Mouse (Mus musculus): ENCODE results near the gene Gm12216. TPM values are rescaled to one million over a fixed set of nuclear protein-coding genes. Genes with fewer than 3 reads are reported as not detected.

Gene Gm12216
- polyA plus RNA-seq, 1 experiment from 2014 or later: 0.16 TPM

DNA sequence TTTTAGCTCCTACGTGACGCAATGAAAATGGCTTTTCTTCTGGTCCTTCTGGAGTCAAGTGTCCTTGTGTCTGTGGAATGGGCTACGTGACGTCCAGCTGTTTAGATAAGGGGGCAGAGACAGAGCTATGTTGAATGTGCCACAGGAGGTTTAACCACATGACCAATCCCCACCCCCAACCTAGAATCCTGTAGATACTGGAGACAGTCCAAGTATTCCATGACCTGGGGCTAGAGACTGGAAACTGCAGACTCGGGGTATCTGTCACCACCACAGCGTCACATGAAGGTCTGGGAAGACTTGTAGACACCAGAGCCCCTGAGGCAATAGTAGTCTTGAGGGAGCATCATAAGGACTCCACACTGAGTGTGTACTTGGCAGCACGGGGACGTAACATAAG, 63.2 kb downstream of the Gm12216 start:
- Histone ChIP-seq H3K36me3 (replicated peaks) (no peaks in the 10 kb centered on the region), H3K4me3 (no peak overlapping the region), H3K4me1 (peaks cover 21% of the 10 kb centered on the region), H3K27ac (no peak overlapping the region), H3K27me3 (ENCODE audit: poor library complexity, severe bottlenecking) (no peaks in the 10 kb centered on the region), H3K9me3 (no peaks in the 10 kb centered on the region)
- WGBS: 88% methylated on average over 8 of the region's 8 CpGs
- no peak for DNase-seq (ENCODE audit: extremely low spot score, low spot score)

- Histone ChIP-seq H3K4me1 (peaks cover 21% of the 10 kb centered on the region), H3K36me3 (replicated peaks) (no peaks in the 10 kb centered on the region), H3K4me3 (no peak overlapping the region), H3K27me3 (ENCODE audit: poor library complexity, severe bottlenecking) (no peaks in the 10 kb centered on the region), H3K27ac (peak overlapping the region; percentile 27), H3K9me3 (peaks cover 4% of the 10 kb centered on the region; the same call in 1 of the 2 replicates)
- 81% methylated on average over 25 of the region's 25 CpGs for WGBS
- DNase-seq (ENCODE audit: extremely low spot score, low spot score): no peak
Measured at GRCm38 (mm10) chr11:53794671-53795557, 64.1 kb downstream of the Gm12216 start.

GRCm38 (mm10) chr11:53794015-53794414, 65.0 kb downstream of the Gm12216 start:
- 88% methylated on average over 3 of the region's 3 CpGs for WGBS
- Histone ChIP-seq H3K4me1 (peaks cover 29% of the 10 kb centered on the region), H3K27ac (no peak overlapping the region), H3K27me3 (ENCODE audit: poor library complexity, severe bottlenecking) (no peaks in the 10 kb centered on the region), H3K4me3 (no peak overlapping the region), H3K9me3 (peaks cover 4% of the 10 kb centered on the region; the same call in 1 of the 2 replicates), H3K36me3 (replicated peaks) (no peaks in the 10 kb centered on the region)
- no peak for DNase-seq (ENCODE audit: extremely low spot score, low spot score)

DNA sequence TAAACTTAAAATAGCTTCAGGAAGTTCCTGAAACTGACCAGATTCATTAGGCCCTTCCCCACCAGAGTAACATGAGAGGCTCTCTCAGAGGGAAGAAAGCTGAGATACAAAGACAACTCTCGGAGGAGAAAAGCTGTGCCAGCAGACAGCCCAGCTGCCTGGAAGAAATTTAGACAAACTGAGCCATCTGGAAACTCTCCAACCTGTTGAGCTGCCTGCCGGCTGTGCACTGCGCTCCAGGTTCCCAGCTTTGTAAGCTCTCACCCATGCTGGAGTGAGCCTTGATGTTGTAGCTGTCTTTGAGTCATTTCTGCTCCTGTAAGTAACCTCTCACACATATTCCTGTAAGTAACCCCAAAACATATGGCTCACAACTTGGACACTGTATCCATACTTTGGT, 66.1 kb downstream of the Gm12216 start:
- no peaks in the 10 kb centered on the region for H3K36me3 ChIP-seq (replicated peaks)
- WGBS: 87% methylated on average over 3 of the region's 3 CpGs
- no peaks in the 10 kb centered on the region for H3K27me3 ChIP-seq (ENCODE audit: poor library complexity, severe bottlenecking)
- no peak for DNase-seq (ENCODE audit: extremely low spot score, low spot score)
- H3K4me3 ChIP-seq: no peak overlapping the region
- no peak overlapping the region for H3K27ac ChIP-seq
- H3K4me1 ChIP-seq: peaks cover 35% of the 10 kb centered on the region
- H3K9me3 ChIP-seq: peaks cover 4% of the 10 kb centered on the region; the same call in 1 of the 2 replicates

DNA sequence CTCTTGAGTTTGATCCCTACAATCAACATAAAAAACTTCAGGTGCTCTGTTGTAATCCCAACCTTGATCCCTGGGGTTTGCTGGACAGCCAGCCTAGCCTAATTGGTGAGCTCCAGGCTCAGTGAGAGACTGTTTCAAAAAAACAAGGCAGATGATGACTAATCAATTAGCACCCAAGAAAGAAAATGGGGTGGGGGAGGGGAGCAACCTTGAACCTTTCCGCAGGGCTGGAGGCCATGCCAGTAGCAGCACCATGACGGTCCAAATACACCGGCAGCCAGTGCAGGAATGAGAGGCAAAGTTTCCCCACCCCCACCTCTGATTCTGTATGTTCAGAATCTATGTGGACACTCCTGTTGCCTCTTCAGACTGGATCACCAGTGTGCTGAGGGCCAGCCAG, 69.8 kb downstream of the Gm12216 start:
- no peak overlapping the region for H3K27ac ChIP-seq
- peaks cover 17% of the 10 kb centered on the region for H3K4me1 ChIP-seq
- WGBS: 75% methylated on average over 3 of the region's 3 CpGs
- H3K9me3 ChIP-seq: peaks cover 4% of the 10 kb centered on the region; the same call in 1 of the 2 replicates
- no peaks in the 10 kb centered on the region for H3K36me3 ChIP-seq (replicated peaks)
- no peaks in the 10 kb centered on the region for H3K27me3 ChIP-seq (ENCODE audit: poor library complexity, severe bottlenecking)
- no peak for DNase-seq (ENCODE audit: extremely low spot score, low spot score)
- no peak overlapping the region for H3K4me3 ChIP-seq

DNA sequence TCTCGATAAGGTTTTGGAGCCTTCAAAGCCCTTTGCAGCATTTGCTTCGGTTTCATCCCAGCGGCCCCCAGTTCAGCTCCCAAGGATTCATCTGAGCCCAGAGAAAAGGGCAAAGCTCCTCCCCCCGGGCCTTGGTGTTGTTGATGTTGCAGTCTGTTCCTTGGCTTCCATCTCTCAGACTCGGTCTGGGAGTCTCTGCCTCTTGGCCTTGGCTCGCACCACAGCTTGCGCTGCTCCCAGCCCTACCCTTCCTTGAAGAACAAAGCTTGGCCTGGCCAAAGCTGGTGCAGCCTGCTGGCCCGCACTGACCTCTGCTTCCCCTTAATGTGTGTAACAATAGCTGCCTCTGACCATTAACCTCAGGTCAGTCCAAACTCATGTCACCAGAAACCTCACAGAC, 70.9 kb downstream of the Gm12216 start:
- H3K4me1 ChIP-seq: peaks cover 23% of the 10 kb centered on the region
- no peak for DNase-seq (ENCODE audit: extremely low spot score, low spot score)
- H3K4me3 ChIP-seq: no peak overlapping the region
- no peaks in the 10 kb centered on the region for H3K27me3 ChIP-seq (ENCODE audit: poor library complexity, severe bottlenecking)
- no peaks in the 10 kb centered on the region for H3K36me3 ChIP-seq (replicated peaks)
- 68% methylated on average over 8 of the region's 8 CpGs for WGBS
- H3K27ac ChIP-seq: no peak overlapping the region
- H3K9me3 ChIP-seq: peaks cover 4% of the 10 kb centered on the region; the same call in 1 of the 2 replicates

DNA sequence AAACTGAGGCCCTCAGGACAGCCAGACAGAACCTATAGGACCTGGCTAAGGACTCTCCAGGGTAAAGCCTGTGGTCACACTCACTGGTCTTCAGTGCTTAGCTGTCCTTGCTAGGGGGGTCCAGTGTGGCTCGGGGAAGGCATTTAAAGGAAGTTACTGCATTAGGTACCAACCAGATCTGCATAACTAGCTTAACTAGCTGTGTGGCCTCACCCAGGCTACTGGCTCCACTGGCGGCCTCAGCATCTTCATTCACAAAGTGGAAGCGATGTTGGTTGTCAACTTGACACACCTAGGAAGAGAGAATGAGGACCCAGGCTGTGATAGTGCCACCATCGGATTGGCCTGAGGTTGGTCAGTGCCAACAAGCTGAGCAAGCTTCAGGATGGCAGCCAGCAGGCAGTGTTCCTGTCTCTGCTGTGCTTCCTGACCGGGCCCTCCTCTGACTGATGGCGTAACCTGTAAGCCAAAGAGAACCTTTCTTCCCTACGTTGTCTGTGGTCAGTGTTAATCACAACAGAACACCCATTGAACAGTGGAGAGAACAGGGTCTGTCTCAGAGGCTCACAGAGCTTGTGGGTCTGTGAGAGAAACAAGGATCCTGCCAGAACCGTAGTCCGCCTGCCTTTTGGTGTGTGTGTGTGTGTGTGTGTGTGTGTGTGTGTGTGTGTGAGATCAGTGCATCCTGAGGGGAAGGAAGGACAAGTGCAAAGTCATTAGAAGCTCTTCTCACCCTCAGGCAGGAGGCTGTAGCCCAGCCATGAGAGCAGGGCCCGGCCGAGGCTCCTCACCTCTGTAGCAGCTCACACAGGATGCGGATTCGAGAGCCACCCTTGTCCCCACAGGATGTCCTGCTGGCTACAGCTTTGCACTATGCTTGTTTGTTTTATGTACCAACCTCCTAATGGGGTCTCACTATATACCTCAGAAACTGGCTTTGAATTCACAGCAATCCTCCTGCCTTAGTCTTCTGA, 72.7 kb downstream of the Gm12216 start:
- DNase-seq (ENCODE audit: extremely low spot score, low spot score): no peak
- 87% methylated on average over 13 of the region's 13 CpGs for WGBS
- peaks cover 4% of the 10 kb centered on the region; the same call in 1 of the 2 replicates for H3K9me3 ChIP-seq
- H3K27ac ChIP-seq: no peak overlapping the region
- H3K36me3 ChIP-seq (replicated peaks): no peaks in the 10 kb centered on the region
- no peak overlapping the region for H3K4me3 ChIP-seq
- H3K4me1 ChIP-seq: peaks cover 23% of the 10 kb centered on the region
- H3K27me3 ChIP-seq (ENCODE audit: poor library complexity, severe bottlenecking): no peaks in the 10 kb centered on the region

DNA sequence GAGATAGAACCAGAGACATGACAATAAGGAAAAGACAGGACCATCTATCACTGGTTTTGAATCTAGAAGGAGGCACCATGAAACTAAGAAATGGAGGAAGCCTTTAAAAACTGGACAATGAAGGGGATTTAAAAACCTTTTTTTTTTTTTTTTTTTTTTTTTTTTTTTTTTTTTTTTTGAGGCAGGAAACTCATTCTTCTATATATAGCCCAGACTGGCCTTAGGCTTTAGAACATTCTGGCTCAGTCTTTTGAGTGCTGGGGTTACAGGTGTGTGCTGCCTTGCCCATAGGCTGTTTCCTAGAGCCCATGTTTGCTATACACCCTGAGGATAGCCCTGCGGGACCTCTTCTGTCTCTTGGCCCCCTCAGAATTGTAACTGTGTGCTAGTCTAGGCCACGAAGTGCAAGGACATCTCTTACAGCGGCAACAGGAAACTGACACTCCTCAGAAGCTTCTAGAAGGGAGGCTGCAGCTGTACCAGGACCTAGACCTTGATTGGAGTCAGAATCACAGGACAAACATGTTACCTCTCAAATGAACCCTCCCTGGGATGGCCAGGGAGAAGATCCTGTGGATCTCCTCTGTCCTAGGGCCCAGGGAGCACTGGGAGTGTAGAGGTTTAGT, 73.6 kb downstream of the Gm12216 start:
- Histone ChIP-seq H3K36me3 (replicated peaks) (no peaks in the 10 kb centered on the region), H3K4me1 (peaks cover 23% of the 10 kb centered on the region), H3K27ac (no peak overlapping the region), H3K9me3 (peaks cover 3% of the 10 kb centered on the region; the same call in 1 of the 2 replicates), H3K4me3 (no peak overlapping the region), H3K27me3 (ENCODE audit: poor library complexity, severe bottlenecking) (no peaks in the 10 kb centered on the region)
- no peak for DNase-seq (ENCODE audit: extremely low spot score, low spot score)
- WGBS: 84% methylated on average over 3 of the region's 3 CpGs

DNA sequence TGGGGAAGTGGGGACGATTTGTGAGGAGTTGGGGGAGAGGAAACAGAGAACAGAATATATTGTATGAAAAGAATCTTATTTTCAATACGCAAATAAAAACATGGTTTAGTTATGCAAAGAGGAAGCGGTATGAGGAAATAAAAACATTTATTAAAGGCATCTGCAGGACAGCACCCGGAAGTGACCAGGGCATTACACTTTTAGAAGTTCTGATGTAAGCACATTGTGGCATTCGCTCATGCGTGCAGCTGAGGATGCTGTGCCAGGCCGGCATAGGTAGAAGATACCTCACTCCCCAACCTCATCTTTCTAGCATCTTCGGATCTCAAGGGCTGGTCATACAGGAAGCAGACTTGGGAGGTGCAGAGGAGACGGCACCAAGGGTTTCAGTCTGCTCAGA, 75.8 kb downstream of the Gm12216 start:
- no peaks in the 10 kb centered on the region for H3K27me3 ChIP-seq (ENCODE audit: poor library complexity, severe bottlenecking)
- H3K9me3 ChIP-seq: no peaks in the 10 kb centered on the region
- no peak for DNase-seq (ENCODE audit: extremely low spot score, low spot score)
- no peak overlapping the region for H3K4me3 ChIP-seq
- WGBS: 89% methylated on average over 9 of the region's 9 CpGs
- no peaks in the 10 kb centered on the region for H3K36me3 ChIP-seq (replicated peaks)
- H3K27ac ChIP-seq: no peak overlapping the region
- H3K4me1 ChIP-seq: peaks cover 11% of the 10 kb centered on the region

DNA sequence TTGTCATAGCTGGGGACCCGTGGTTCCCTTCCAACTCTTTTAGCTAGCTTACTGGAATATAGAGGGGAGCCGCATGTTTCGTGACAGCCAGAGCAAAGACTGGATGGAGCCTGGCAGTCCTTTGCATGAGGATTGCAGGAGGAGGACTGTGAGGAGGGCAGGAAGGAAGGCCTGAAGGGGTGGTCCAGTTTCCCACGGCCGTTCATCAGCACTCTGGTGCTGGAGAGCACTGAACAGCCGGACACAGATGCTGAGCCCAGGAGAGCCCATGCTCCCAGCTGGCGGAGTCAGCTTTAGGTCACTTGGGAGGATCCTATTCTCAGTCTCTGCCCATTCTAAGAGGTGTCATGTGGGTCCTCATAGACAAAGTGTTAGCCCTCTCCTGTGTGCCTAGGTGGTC, 77.1 kb downstream of the Gm12216 start:
- 86% methylated on average over 7 of the region's 7 CpGs for WGBS
- Histone ChIP-seq H3K27me3 (ENCODE audit: poor library complexity, severe bottlenecking) (no peaks in the 10 kb centered on the region), H3K4me3 (no peak overlapping the region), H3K4me1 (peaks cover 6% of the 10 kb centered on the region; the same call in 1 of the 2 replicates), H3K36me3 (replicated peaks) (0 out of 2 replicates have a peak, but pooled peaks cover under 1% of the 10 kb centered on the region), H3K9me3 (no peaks in the 10 kb centered on the region), H3K27ac (no peak overlapping the region)
- DNase-seq (ENCODE audit: extremely low spot score, low spot score): no peak

DNA sequence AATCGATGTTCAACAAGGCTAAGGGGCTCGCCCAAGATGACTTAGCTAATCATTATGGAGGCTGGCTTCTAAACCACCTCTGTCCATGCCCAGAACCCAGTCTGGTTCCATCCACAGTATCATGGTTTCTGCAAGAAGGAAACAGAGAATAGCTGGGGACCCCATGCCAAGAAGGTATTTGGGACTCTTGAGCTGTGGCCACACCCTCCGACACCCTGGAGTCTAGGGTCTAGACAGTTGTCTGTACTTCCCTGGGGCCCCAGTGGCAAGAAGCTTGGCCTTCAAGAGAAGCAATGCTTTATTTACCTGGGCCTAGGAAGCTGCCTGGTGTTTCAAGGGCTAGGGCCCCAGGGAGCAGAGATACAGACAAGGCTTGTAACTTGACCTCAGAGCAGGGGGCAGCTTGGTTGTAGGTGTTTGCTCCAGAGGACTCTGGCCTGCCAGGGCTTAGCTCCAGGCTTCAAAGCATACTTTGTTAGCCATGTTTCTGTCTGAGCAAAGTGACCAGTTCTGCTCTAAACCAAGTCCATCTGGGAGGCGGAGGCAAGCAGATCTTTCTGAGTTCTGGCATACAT, 77.8 kb downstream of the Gm12216 start:
- peaks cover 6% of the 10 kb centered on the region; the same call in 1 of the 2 replicates for H3K4me1 ChIP-seq
- H3K4me3 ChIP-seq: no peak overlapping the region
- peaks cover 4% of the 10 kb centered on the region for H3K36me3 ChIP-seq (replicated peaks)
- H3K9me3 ChIP-seq: no peaks in the 10 kb centered on the region
- WGBS: 91% methylated on average over 4 of the region's 4 CpGs
- DNase-seq (ENCODE audit: extremely low spot score, low spot score): no peak
- H3K27ac ChIP-seq: no peak overlapping the region
- no peaks in the 10 kb centered on the region for H3K27me3 ChIP-seq (ENCODE audit: poor library complexity, severe bottlenecking)

GRCm38 (mm10) chr11:53780262-53780661, 78.8 kb downstream of the Gm12216 start:
- 80% methylated on average over 3 of the region's 3 CpGs for WGBS
- no peak overlapping the region for H3K4me3 ChIP-seq

More at GRCm38 (mm10) chr11:53780262-53780661, 78.8 kb downstream of the Gm12216 start:
- Histone ChIP-seq H3K9me3 (no peaks in the 10 kb centered on the region), H3K4me1 (peaks cover 6% of the 10 kb centered on the region; the same call in 1 of the 2 replicates), H3K27me3 (ENCODE audit: poor library complexity, severe bottlenecking) (no peaks in the 10 kb centered on the region), H3K36me3 (replicated peaks) (peaks cover 9% of the 10 kb centered on the region), H3K27ac (no peak overlapping the region)
- DNase-seq (ENCODE audit: extremely low spot score, low spot score): no peak
